Mouse (Mus musculus) right cerebral cortex, postnatal 10 days (tissue): ENCODE results near the gene Dalrd3.

Experiments used
- DNase-seq, 2 experiments: peaks; one replicate each; pipeline ENCODE4 v3.0.0; 2021; ENCODE audit warnings: low spot score in 2 of 2

Gene Dalrd3

DNA sequence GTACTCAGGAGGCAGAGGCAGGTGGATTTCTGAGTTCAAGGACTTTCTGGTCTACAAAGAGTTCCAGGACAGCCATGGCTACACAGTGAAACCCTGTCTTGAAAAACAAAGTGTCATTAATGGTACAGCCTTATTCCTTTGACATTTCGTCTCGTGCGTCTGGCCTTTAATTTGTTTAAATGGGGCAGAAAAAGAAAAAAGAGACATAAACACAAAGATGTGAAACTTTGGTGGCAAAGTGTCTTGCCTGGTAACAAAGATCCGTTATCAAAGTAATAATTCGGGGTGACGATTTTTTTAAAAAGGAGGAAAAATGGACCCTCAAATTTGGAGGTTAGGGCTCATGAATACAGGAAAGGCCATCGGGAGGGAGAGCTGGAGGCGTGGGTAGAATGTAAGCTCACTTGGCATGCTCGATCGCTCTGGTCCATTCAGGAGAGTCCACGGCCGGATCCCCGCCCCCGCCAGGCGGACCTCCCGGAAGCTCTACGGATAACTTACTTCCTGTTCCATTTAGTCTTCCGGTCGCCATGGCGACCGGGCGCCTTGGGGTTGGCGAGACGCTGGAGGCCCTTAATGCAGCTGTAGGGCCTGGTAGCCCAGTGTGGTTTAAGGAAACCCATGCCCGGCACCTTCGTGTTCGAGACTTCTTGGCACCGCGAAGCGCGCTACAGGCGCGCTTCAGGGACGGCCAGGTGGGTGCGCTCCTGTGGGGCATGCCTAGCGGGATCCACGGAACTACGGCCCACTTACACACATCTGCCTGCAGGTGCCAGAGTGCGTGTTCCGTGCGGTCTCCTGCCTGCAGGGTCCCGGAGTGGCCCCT lies at the start of gene Dalrd3:
Dalrd3 (plus strand) TSS at position 506 of the 826 bp plus-strand sequence.
- peak; percentile 95 to 97 for DNase-seq

DNA sequence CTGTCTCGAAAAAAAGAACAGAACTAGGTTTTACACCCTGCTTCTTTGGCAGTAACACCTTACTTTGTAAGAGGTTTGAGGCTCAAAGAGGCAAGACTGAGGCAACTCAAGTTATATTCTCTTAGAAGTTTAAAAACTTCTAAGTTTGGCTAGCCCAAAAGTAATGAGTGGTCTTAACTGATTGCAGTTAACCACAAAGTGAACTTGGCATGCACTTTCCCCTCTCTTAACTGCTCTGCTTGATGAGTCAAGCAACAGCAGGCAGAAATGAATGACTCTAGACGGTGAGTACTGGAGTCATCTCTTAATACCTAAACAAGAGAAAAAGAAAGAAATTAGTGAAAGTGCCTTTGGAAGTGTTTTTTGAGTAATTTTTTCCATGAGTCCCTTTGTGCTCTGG lies 48.1 kb upstream of the Dalrd3 start:
- no peak for DNase-seq

GRCm38 (mm10) chr9:108523341-108523740 lies 46.3 kb upstream of the Dalrd3 start:
- DNase-seq, result no peak

DNA sequence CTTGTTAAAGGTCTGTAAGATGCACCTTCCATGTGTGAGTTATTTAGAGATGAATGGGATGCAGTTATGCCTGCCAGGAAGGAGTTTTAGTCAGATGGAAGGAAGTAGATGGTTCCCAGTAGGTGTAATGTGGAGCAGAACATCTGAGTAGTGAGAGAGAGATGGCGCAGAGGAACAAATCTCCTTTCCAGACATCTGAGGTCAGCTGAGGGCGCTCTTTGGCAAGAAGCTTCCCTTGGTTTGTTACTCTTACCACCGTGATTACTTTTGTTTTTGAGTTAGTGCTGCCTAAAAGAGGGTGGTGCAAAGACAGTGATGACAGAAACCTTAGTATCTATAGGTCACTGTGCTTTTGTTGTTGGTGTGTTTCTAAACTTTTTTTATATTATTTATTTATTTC lies 44.3 kb upstream of the Dalrd3 start:
- DNase-seq, result no peak

DNA sequence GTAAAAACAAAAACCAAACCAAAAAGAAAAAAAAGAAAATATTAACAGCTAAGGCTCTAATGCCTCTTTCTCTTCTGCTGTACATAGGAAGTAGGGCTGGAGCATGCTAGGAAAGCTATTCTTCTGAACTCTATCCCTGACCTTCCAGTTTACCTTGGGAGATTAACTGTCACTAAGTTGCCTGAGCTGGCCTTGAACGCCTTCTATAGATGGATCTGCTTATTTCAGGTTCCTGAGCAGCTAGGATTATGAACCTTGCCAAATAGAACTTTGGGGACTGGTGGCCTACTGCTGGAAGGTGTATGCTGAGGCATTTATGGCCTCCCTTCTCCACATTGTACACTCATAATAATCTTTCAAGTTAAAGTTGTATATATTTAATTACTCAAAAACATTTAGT lies 38.7 kb upstream of the Dalrd3 start:
- no peak for DNase-seq

- DNase-seq, result no peak
Measured at GRCm38 (mm10) chr9:108531496-108531895, 38.2 kb upstream of the Dalrd3 start.

DNA sequence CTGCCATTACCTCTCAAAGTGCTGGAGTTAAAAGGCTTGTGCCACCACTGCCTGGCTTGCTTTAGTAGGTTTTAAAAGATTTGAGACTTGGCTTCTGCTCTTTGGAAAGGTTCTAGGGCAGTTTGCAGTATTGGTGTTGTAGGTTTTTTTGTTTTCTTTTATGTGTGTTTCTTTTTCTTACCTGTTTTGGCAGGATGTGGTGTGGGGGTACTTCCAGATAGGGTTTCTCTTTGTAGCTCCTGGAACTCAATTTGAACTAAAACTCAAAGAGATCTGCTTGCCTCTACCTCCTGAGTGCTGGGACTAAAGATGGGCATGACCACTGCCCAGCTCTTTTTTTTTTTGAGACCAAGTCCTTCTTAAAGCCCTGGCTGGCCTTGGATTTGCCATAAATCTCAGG lies 28.8 kb upstream of the Dalrd3 start:
- DNase-seq, result no peak

DNA sequence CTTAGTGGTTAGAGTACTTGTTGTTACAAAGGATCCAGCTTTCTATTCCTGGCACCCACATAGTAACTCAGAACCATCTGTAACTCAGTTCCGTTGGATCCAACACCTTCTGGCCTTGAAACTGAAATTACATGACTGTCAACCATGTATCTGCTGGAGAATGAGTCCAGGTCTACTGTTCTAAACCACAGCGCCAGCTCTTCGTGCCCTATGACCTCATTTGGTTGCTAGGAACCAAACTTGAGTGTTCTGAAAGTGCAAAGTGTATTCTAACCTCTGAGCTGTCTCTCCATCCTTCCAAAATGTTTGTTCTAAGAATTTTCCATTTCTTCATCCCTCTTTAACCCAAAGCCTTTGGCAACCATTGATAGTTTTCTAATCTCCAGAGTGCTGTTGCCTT lies 23.7 kb upstream of the Dalrd3 start:
- no peak for DNase-seq

DNA sequence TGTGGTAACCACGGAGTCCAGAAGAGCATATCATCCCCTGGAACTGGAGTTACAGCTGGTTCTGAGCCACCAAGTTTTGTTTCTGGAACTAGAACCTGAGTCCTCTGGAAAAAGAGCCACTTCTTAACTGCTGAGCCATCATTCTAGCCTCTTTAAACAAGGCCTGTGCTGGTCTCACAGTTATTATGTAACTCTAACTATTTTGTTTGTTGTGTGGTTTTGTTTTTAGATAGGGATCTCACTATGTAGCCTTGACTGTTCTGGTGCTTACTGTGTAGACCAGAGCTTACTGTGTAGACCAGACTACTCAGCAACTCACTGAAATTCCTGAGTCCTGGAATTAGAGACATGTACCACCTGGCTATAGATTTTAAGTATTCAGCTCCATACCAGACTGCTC lies 22.8 kb upstream of the Dalrd3 start:
- DNase-seq, result no peak

DNA sequence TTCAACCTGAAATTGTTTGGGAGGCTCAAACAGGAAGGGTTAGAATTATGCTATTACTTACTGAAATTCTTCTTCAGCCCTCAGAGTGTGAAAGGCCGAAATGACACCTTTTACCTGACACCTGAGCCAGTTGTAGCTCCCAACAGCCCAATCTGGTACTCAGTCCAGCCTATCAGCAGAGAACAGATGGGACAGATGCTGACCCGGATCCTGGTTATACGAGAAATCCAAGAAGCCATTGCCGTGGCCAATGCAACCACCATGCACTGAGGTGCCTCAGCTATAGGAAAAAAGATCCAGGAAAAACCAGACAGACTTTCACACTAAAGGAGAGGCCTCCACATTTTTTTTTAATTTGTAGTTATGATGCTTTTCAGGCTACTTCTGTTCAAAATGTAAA lies 10.5 kb upstream of the Dalrd3 start:
- DNase-seq, result no peak

DNA sequence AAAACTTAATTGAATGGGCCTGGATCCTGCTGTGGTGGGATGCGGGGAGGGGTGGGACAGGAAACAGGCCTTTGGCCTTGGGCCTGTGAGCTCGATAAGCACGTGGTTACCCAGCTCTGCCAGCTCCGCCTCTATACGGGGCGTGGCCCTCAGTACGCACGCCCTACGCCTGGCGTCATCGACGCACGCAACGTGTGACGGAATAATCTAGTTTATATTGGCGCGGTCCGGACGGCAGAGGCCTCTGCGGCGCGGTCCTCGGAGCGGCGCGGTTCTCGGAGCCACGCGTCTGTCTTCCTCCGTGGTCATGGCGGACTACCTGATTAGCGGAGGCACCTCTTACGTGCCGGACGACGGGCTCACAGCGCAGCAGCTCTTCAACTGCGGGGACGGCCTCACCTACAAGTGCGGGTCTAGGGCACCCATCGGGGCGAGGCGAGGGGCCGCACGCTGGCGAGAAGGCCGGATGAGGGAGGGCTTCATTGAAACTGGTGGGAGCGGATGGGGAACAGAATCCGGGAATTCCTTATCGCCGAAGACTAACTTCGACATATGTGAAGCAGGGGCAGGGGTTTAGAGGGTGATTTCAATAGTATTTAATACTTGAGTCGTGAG lies 9.4 kb upstream of the Dalrd3 start, which contains the start of gene Impdh2:
Impdh2 (plus strand) TSS at position 60 of the 615 bp plus-strand sequence.
- DNase-seq, result peak; percentile 96 to 97

- no peak for DNase-seq
Measured at GRCm38 (mm10) chr9:108563671-108564070, 6.0 kb upstream of the Dalrd3 start.

DNA sequence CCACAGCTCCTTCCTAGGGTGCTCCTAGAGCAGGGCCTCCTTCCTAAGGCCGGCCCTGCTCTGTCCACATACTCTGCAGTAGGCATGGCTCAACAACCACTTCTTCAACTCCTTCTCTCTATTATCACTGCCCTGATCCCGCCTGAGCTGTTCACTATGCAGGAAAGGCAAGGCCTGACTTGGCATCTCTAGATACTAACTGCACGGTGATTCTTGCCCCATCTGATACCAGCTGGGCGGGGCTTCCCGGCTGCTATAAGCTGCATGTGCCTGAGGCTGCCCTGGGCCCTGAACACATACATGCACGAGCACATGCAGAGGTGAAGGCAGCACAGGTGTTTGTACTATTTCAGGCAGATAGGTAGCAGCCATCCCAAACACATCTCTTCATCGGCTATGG lies 5.6 kb upstream of the Dalrd3 start:
- DNase-seq, result peak in 1 of 2 experiments; percentile 38

DNA sequence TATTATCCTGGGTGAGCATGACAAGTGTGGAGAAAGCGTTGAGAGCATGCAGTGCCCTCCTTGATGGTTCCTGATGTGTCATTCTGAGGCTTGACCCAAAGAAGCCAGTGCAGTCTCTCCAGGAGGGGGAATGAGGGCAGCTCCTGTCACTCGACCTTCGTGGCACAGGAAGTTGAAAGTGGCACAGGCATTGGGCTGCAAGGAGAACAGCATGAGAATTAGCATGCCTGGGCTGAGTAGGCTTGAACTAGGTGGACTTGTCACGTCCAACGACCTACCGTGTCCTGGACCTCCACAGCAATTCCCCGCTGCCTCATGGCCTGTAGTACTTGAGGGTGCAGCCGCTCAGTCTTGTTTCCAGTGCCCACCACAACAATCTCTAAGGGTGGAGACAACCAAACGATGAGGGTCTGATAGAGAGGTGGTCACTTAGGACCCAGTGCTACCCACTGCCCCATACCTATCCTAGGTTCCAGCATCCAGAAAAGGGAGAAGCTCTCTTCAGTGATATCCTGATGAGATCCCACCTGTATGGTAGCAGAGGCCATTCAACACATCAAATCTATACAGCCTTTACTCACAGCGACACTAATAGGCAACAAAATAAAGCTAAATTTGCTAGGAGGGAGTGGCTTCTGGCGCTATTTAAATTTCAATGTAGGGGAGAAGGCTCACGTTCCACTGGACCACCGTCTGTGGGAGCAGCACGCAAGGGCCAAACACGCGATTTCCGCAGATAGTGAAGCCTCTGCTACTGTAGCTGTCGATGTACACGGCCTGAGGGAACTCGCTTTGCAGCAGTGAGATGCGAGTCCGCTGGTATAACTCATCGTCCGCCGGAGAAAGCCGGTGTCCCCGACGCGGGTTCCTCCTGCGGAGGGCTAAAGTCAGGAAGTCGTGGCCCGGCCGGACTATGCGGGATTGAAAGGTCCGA lies 3.5 kb upstream of the Dalrd3 start:
- DNase-seq, result peak in 1 of 2 experiments; percentile 54

DNA sequence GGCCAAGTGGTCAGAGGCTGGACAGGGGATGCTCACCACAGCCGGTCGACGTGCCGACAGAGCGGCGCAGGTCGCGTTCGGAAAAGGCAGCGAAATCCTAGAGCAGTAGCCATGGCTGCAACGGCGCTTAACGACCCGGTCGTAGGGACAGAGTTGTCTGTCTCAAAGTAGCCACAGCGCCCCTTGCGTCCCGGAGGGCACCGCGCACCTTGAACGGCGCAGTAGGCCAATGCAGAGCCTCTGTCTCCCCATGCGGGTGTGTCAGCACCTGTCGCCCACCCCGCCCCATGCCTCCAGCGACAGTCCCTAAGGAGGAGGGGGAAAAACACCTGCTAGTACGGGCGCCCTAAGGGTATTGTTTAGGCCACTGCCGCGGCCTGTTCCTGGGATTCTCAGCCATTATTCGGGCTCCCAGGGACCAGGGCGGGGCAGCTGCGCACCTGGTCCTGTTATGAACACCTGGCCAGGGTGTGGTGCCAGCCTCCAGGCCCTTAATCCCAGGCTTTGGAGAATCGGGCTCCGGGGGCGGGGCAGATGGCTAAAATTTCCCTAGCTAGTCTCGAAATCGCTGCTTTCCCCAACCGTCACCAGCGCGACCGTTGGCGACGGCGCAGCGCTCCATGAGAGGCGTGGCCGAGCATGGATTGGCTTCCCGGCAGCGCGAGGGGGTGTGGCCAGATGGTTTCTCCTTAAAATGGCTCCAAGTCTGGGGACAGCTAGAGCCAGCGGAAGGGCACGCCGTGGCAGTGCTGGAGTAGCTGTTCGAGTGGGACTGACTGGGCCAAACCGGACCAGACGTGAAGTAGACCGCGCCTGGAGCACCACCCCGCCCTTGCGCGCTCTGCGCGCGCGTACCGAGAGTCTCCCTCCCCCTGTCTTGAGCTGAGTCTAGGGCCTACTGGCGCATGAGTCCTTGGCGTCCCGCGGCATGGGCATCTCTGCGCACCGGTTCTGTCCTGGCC lies 2.6 kb upstream of the Dalrd3 start, which contains the start of gene Ndufaf3:
Ndufaf3 (minus strand) TSS at position 620 of the 962 bp plus-strand sequence.
- DNase-seq, result peak; percentile 97

GRCm38 (mm10) chr9:108567931-108568419 lies 1.7 kb upstream of the Dalrd3 start:
- no peak for DNase-seq

- DNase-seq, result peak in 1 of 2 experiments; percentile 46
Measured at GRCm38 (mm10) chr9:108568511-108568921, 1.2 kb upstream of the Dalrd3 start.

GRCm38 (mm10) chr9:108570207-108570896 lies 666 bp downstream of the Dalrd3 start:
- DNase-seq, result peak; percentile 86 to 88

DNA sequence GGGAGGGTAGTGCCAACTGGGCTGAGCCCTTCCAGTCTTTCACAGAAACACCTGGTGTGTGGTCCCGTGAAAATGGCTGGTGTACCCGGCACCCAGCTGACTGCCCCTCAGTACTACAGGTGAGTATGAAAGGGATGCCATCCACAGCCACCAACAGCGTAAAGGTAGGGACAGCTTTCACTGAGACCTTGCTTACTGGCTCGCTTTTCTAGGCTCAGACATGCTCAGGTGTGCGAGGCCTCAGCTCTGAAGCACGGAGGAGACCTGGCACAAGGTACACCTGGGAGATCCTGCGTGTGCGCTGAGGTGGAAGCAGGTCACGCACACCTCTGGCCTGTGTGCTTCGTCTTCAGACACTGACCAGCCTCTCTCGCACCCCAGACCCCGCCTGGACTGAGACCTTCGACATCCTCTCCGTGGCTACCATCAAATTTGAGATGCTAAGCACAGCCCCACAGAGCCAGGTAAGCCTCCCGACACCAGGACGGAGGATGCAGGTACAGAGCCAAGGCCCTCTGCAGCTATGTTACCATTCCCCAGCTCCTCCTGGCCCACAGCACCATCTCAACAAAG lies 1.8 kb downstream of the Dalrd3 start:
- DNase-seq, result peak in 1 of 2 experiments; percentile 37

DNA sequence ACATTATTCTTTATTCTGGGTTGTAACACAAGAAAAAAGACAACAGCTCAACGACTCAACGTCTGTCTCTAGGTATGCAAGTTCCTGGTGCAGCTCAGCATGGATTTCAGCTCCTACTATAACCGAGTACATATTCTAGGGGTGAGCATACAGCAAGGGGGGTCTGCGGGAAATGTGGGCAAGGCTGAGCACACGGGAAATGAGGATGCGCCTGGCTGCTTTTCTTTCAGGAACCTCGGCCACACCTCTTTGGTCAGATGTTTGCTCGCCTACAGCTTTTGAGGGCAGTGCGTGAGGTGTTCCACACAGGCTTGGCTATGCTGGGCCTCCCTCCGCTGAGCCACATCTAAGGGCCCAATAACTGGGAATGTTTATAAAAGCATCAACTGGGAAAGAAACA lies 2.6 kb downstream of the Dalrd3 start:
- no peak for DNase-seq
